Comparison of ENCODE assay signal across 8 mouse cellular contexts in the genomic region with DNA sequence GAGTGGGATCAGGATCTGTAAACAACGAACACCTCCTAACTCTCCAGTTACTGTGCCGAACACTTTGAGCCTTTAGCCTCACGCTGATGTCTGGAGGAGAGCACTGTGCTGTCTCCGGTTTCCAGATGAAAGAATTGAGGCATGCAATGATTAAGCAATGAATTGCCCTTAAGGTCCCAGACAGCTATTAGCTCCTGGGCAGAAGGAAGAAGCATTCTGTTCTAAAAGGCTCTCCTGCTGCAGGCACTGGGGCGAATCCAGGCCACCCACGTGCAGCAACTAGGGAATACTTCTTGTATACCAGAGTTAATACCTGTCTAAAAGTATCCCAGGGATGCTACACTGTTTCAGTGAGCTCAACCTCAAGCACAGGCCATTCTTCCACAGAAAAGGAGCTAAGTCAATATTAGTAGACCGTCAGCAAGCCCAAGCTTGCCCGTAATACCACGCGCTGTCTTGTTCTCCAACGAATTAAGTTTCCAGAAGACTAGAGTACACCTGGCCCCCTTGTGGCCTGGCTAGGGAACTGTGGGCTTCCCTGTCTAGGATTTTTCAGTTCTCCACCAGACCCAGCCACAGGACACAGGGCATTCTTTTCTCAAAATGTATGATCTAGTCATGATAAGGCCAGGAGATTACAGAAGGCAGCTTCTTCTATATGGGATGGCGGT. TPM values are rescaled to one million over a fixed set of nuclear protein-coding genes. Genes with fewer than 3 reads are reported as not detected.
A peak's percentile ranks its signal among the peaks of the same experiment; 100 is the strongest.
DNase-seq lines count a peak whose midpoint lies in the region; ATAC-seq and TF ChIP-seq lines count a peak whose summit lies in the region.

No protein-coding gene starts in this region.

- no peak overlapping the region for H3K4me3 ChIP-seq in heart, adult 2 months
- no peak overlapping the region for H3K4me3 ChIP-seq in heart, embryonic 12.5 days
- no peak overlapping the region for H3K4me3 ChIP-seq in intestine, embryonic 15.5 days (replicated peaks)

- peak; percentile 81 for TF ChIP-seq CTCF in heart, adult 2 months (IDR thresholded peaks at IDR 0.05)

- H3K9ac ChIP-seq in heart, adult 2 months (ENCODE audit: low read depth, low read length): no peak overlapping the region
- no peak overlapping the region for H3K9ac ChIP-seq in heart, embryonic 12.5 days
- no peak overlapping the region for H3K9ac ChIP-seq in intestine, embryonic 15.5 days

- DNase-seq in heart, adult 2 months: no peak
- peak; percentile 39 for DNase-seq in CD4-positive, CD25-positive, alpha-beta regulatory T cell, adult 2 months (ENCODE audit: low read depth, low spot score)
- DNase-seq in cerebellum, postnatal 25 days: peak; percentile 62 to 75
- peak; percentile 52 for DNase-seq in lung, postnatal 36 days
- no peak for DNase-seq in layer of hippocampus, adult 9-11 months

- intact Hi-C loops in heart, adult 2 months (cut with DNase I): no loop called here

- no peaks in the 10 kb centered on the region for H3K4me1 ChIP-seq in heart, adult 2 months (ENCODE audit: control insufficient read depth, insufficient read depth, low read length)
- no peaks in the 10 kb centered on the region for H3K4me1 ChIP-seq in heart, embryonic 12.5 days (replicated peaks)
- H3K4me1 ChIP-seq in intestine, embryonic 15.5 days (replicated peaks): no peaks in the 10 kb centered on the region

- TF ChIP-seq POLR2A in heart, adult 2 months (IDR thresholded peaks at IDR 0.05; ENCODE audit: insufficient read depth, low read depth, low read length): no peak

- H3K27me3 ChIP-seq in heart, adult 2 months (ENCODE audit: control insufficient read depth, insufficient read depth, low read length): no peaks in the 10 kb centered on the region
- H3K27me3 ChIP-seq in heart, embryonic 12.5 days (replicated peaks): no peaks in the 10 kb centered on the region
- H3K27me3 ChIP-seq in intestine, embryonic 15.5 days (replicated peaks): no peaks in the 10 kb centered on the region

- ATAC-seq in heart, embryonic 12.5 days (ENCODE audit: insufficient number of reproducible peaks, low FRiP score): no peak
- peak; percentile 44 for ATAC-seq in intestine, embryonic 15.5 days
- no peak for ATAC-seq in erythroid progenitor cell, adult 5-6 weeks (replicated peaks; ENCODE audit: low FRiP score, poor library complexity, severe bottlenecking)

- WGBS in heart, adult 2 months: 79% methylated on average over 12 of the region's 12 CpGs
- WGBS in heart, embryonic 12.5 days: 65% methylated on average over 12 of the region's 12 CpGs
- WGBS in intestine, embryonic 15.5 days: 56% methylated on average over 12 of the region's 12 CpGs

- no peak for TF ChIP-seq EP300 in heart, adult 2 months (IDR thresholded peaks at IDR 0.05; ENCODE audit: insufficient read depth, low read depth, low read length)

- no peak overlapping the region for H3K4me2 ChIP-seq in heart, embryonic 12.5 days
- H3K4me2 ChIP-seq in intestine, embryonic 15.5 days (replicated peaks): no peak overlapping the region

- H3K27ac ChIP-seq in heart, adult 2 months: no peak overlapping the region
- H3K27ac ChIP-seq in heart, embryonic 12.5 days (ENCODE audit: poor library complexity, severe bottlenecking): no peak overlapping the region
- H3K27ac ChIP-seq in intestine, embryonic 15.5 days: no peak overlapping the region

- H3K36me3 ChIP-seq in heart, adult 2 months (ENCODE audit: control insufficient read depth, insufficient read depth, low read length): no peaks in the 10 kb centered on the region
- peaks cover 92% of the 10 kb centered on the region for H3K36me3 ChIP-seq in heart, embryonic 12.5 days
- peaks cover 46% of the 10 kb centered on the region for H3K36me3 ChIP-seq in intestine, embryonic 15.5 days

- no peaks in the 10 kb centered on the region for H3K9me3 ChIP-seq in heart, embryonic 12.5 days (replicated peaks)
- H3K9me3 ChIP-seq in intestine, embryonic 15.5 days: no peaks in the 10 kb centered on the region

- no peaks in the 10 kb centered on the region for H3K79me2 ChIP-seq in heart, adult 2 months (replicated peaks; ENCODE audit: control insufficient read depth, insufficient read depth, low read length)

RNA-seq across cellular contexts. Expression of a gene that starts 11.2 kb away (rescaled TPM):
- total RNA-seq in heart, adult 2 months (2021): 100 to 1,000 TPM; 117 to 131 TPM
- 87.8 and 119 TPM in 2 replicates for polyA plus RNA-seq in heart, adult 2 months (2012; rRNA removed)
- polyA plus RNA-seq in heart, embryonic 12.5 days (2016; fragmentation: Nextera tagmentation; extraction: Ambion mirVana): 137 and 147 TPM in 2 replicates
- polyA plus RNA-seq in intestine, embryonic 15.5 days (2015; fragmentation: Nextera tagmentation; extraction: Ambion mirVana): 70.3 and 70.5 TPM in 2 replicates
- total RNA-seq in erythroid progenitor cell, adult 5-6 weeks (2015; ENCODE audit: low replicate concordance): not detected in 2 replicates
- 0.64 TPM in 1 of 2 replicates, not detected in the other for total RNA-seq in erythroid progenitor cell, adult 5-6 weeks (2017; ENCODE audit: low replicate concordance)

RNA-seq across cellular contexts. Expression of a gene that starts 11.9 kb away (rescaled TPM):
- 1 to 10 TPM; 4.1 to 4.3 TPM for total RNA-seq in heart, adult 2 months (2021)
- 17.0 and 20.4 TPM in 2 replicates for polyA plus RNA-seq in heart, adult 2 months (2012; rRNA removed)
- polyA plus RNA-seq in heart, embryonic 12.5 days (2016; fragmentation: Nextera tagmentation; extraction: Ambion mirVana): 7.5 and 9.2 TPM in 2 replicates
- polyA plus RNA-seq in intestine, embryonic 15.5 days (2015; fragmentation: Nextera tagmentation; extraction: Ambion mirVana): 5.2 and 8.9 TPM in 2 replicates
- not detected in 2 replicates for total RNA-seq in erythroid progenitor cell, adult 5-6 weeks (2015; ENCODE audit: low replicate concordance)
- not detected in 2 replicates for total RNA-seq in erythroid progenitor cell, adult 5-6 weeks (2017; ENCODE audit: low replicate concordance)

RNA-seq across cellular contexts. Expression of a gene that starts 15.7 kb away (rescaled TPM):
- under 1 TPM; 0.21 to 0.66 TPM for total RNA-seq in heart, adult 2 months (2021)
- 0.39 and 0.73 TPM in 2 replicates for polyA plus RNA-seq in heart, adult 2 months (2012; rRNA removed)
- polyA plus RNA-seq in heart, embryonic 12.5 days (2016; fragmentation: Nextera tagmentation; extraction: Ambion mirVana): 0.41 and 0.49 TPM in 2 replicates
- 2.2 and 2.4 TPM in 2 replicates for polyA plus RNA-seq in intestine, embryonic 15.5 days (2015; fragmentation: Nextera tagmentation; extraction: Ambion mirVana)
- not detected in 2 replicates for total RNA-seq in erythroid progenitor cell, adult 5-6 weeks (2015; ENCODE audit: low replicate concordance)
- not detected in 2 replicates for total RNA-seq in erythroid progenitor cell, adult 5-6 weeks (2017; ENCODE audit: low replicate concordance)

RNA-seq across cellular contexts. Expression of a gene that starts 15.9 kb away (rescaled TPM):
- 10 to 100 TPM; 23.2 to 25.0 TPM for total RNA-seq in heart, adult 2 months (2021)
- 26.9 and 37.8 TPM in 2 replicates for polyA plus RNA-seq in heart, adult 2 months (2012; rRNA removed)
- polyA plus RNA-seq in heart, embryonic 12.5 days (2016; fragmentation: Nextera tagmentation; extraction: Ambion mirVana): 35.2 and 37.8 TPM in 2 replicates
- 35.9 and 36.9 TPM in 2 replicates for polyA plus RNA-seq in intestine, embryonic 15.5 days (2015; fragmentation: Nextera tagmentation; extraction: Ambion mirVana)
- total RNA-seq in erythroid progenitor cell, adult 5-6 weeks (2015; ENCODE audit: low replicate concordance): not detected in 2 replicates
- total RNA-seq in erythroid progenitor cell, adult 5-6 weeks (2017; ENCODE audit: low replicate concordance): 0.77 TPM in 1 of 2 replicates, not detected in the other

RNA-seq across cellular contexts. Expression of a gene that starts 26.3 kb away (rescaled TPM):
- 1 to 10 TPM; 7.3 to 7.7 TPM for total RNA-seq in heart, adult 2 months (2021)
- 12.9 and 19.8 TPM in 2 replicates for polyA plus RNA-seq in heart, adult 2 months (2012; rRNA removed)
- polyA plus RNA-seq in heart, embryonic 12.5 days (2016; fragmentation: Nextera tagmentation; extraction: Ambion mirVana): 20.5 and 20.9 TPM in 2 replicates
- 18.2 and 18.9 TPM in 2 replicates for polyA plus RNA-seq in intestine, embryonic 15.5 days (2015; fragmentation: Nextera tagmentation; extraction: Ambion mirVana)
- total RNA-seq in erythroid progenitor cell, adult 5-6 weeks (2015; ENCODE audit: low replicate concordance): 2.5 and 6.5 TPM in 2 replicates
- total RNA-seq in erythroid progenitor cell, adult 5-6 weeks (2017; ENCODE audit: low replicate concordance): 9.5 and 15.4 TPM in 2 replicates

Comparison
In these comparisons a context has a peak if more than half of its experiments do, and no peak if none do; other contexts are left out.
1. DNase-seq: peak in CD4-positive, CD25-positive, alpha-beta regulatory T cell, adult 2 months (single experiment), cerebellum, postnatal 25 days (2 of 2) and lung, postnatal 36 days (single experiment); none in heart, adult 2 months (0 of 2) and layer of hippocampus, adult 9-11 months (single experiment).